Mouse (Mus musculus) kidney, adult 2 months (tissue): ENCODE results near the gene Zdhhc23. TPM values are rescaled to one million over a fixed set of nuclear protein-coding genes. Genes with fewer than 3 reads are reported as not detected.

ENCODE experiments used
- DNase-seq: peaks from one replicate; pipeline ENCODE4 v3.0.0; 2021
- H3K27ac ChIP-seq: fragments of 200-500 bp; 2 replicates; pipeline ENCODE4 v1.5.1; 2012; ENCODE audit warnings: low read depth, low read length, control low read depth, inconsistent platforms; ENCODE audit not compliant: insufficient read depth
- H3K27me3 ChIP-seq: fragments of 200-500 bp; replicated peaks from 2 replicates; pipeline ENCODE4 v1.6.1; 2012; ENCODE audit warnings: mild to moderate bottlenecking, moderate library complexity, low read length, inconsistent platforms; ENCODE audit not compliant: control insufficient read depth, insufficient read depth
- H3K36me3 ChIP-seq: fragments of 200-500 bp; 2 replicates; pipeline ENCODE4 v1.6.1; 2012; ENCODE audit warnings: mild to moderate bottlenecking, moderate library complexity, low read length, inconsistent platforms; ENCODE audit not compliant: control insufficient read depth, insufficient read depth
- H3K4me1 ChIP-seq: fragments of 200-500 bp; 2 replicates; pipeline ENCODE4 v1.6.1; 2011; ENCODE audit warnings: low read length; ENCODE audit not compliant: control insufficient read depth, insufficient read depth
- H3K4me3 ChIP-seq: fragments of 200-500 bp; 2 replicates; pipeline ENCODE4 v1.5.1; 2011; ENCODE audit warnings: mild to moderate bottlenecking, low read depth, low read length, control low read depth; ENCODE audit not compliant: insufficient read depth
- CTCF ChIP-seq: fragments of 200-500 bp; conservative IDR thresholded peaks from 2 replicates; pipeline ENCODE4 v1.5.1; 2011; ENCODE audit warnings: low read depth, mild to moderate bottlenecking, control low read depth, low read length, moderate library complexity, mixed read lengths; ENCODE audit not compliant: insufficient read depth, insufficient read length
- POLR2A ChIP-seq: fragments of 200-500 bp; IDR thresholded peaks from one replicate; pipeline ENCODE4 v1.6.1; 2011; ENCODE audit warnings: low read depth, low read length, control low read depth
- WGBS: fragments of 180-500 bp; shearing (Covaris S2); methylation state at CpG from one replicate; pipeline ENCODE4 v1.1.7; 2018; 5-methylcytosine and 5-hydroxymethylcytosine counted together
- polyA plus RNA-seq: library from polyadenylated mRNA; depleted of rRNA; stranded (reverse); fragments of >200 nt; gene quantifications from 2 replicates; pipeline ENCODE4 v1.2.3, GENCODE M21; 2012; rRNA removed

Gene Zdhhc23
- polyA plus RNA-seq: 2.4 and 2.5 TPM in 2 replicates

GRCm38 (mm10) chr16:43979328-43980109 is at the start of gene Zdhhc23:
TSS of gene Zdhhc23 (minus strand) at chr16:43979791.
- H3K4me3 ChIP-seq: peak within 1 kb of the TSS; percentile 64
- no peaks in the 10 kb centered on the region for H3K36me3 ChIP-seq
- no peaks in the 10 kb centered on the region for H3K4me1 ChIP-seq
- no peaks in the 10 kb centered on the region for H3K27me3 ChIP-seq
- WGBS: 1% methylated on average over 102 of the region's 103 CpGs
- TF ChIP-seq POLR2A (no peak), CTCF (no peak)
- DNase-seq: peak; percentile 58
- 0 out of 2 replicates have a peak within 1 kb of the TSS, but pooled peaks have one; percentile 27 for H3K27ac ChIP-seq

DNA sequence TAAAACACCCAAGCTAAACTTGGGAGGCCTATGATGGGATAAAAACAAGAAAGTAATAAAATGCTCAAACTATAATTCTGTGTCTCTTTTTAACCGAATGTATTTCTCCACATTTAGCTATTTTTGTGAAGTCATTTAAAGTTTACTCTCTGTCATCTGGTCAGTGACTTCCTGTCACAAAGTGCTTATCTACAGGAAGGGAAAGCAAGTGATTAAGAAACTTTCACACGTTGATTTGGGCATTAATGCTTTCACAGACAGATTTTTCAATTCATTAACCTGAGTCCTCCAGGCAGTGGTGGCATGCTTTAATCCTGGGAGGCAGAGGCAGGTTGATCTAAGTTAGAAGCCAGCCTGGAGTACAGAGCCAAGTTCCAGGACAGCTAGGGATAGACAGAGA is 49.7 kb upstream of the Zdhhc23 start:
- Histone ChIP-seq H3K27me3 (no peaks in the 10 kb centered on the region), H3K36me3 (no peaks in the 10 kb centered on the region), H3K4me3 (no peak overlapping the region), H3K27ac (no peak overlapping the region), H3K4me1 (peaks cover 5% of the 10 kb centered on the region; the same call in 1 of the 2 replicates)
- WGBS: 41% methylated on average over 2 of the region's 2 CpGs
- TF ChIP-seq POLR2A: no peak
- TF ChIP-seq CTCF: no peak
- DNase-seq: no peak

- 84% methylated on average over 9 of the region's 9 CpGs for WGBS
- Histone ChIP-seq H3K27ac (no peak overlapping the region), H3K36me3 (no peaks in the 10 kb centered on the region), H3K4me1 (peaks cover 5% of the 10 kb centered on the region; the same call in 1 of the 2 replicates), H3K4me3 (no peak overlapping the region), H3K27me3 (no peaks in the 10 kb centered on the region)
- no peak for DNase-seq
- TF ChIP-seq POLR2A (no peak), CTCF (no peak)
These were observed 47.2 kb upstream of the Zdhhc23 start for GRCm38 (mm10) chr16:44026822-44027221.

DNA sequence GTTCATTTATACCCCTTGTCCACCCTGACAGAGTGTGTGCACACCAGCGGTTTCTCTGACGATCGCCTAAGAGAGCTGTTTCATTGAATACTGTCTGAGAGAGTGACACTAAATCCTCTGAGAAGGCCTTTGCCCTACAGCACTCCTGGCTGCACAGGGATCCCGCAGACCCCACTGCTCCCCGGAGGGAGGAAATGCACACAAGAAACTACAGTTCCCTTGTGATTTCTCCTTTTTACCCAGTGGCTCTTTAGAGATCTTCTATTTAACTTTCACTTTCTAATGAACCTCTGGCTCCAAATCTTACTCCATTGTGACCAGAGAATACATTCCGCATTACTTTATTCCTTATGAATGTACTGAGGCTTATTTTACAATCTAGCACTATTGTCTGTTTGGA is 46.6 kb upstream of the Zdhhc23 start:
- WGBS: 25% methylated on average over 6 of the region's 6 CpGs
- TF ChIP-seq CTCF (no peak), POLR2A (no peak)
- H3K27ac ChIP-seq: no peak overlapping the region
- H3K27me3 ChIP-seq: no peaks in the 10 kb centered on the region
- no peak for DNase-seq
- 0 out of 2 replicates have a peak overlapping the region, but pooled peaks have one; percentile 28 for H3K4me3 ChIP-seq
- no peaks in the 10 kb centered on the region for H3K36me3 ChIP-seq
- peaks cover 5% of the 10 kb centered on the region; the same call in 1 of the 2 replicates for H3K4me1 ChIP-seq

DNA sequence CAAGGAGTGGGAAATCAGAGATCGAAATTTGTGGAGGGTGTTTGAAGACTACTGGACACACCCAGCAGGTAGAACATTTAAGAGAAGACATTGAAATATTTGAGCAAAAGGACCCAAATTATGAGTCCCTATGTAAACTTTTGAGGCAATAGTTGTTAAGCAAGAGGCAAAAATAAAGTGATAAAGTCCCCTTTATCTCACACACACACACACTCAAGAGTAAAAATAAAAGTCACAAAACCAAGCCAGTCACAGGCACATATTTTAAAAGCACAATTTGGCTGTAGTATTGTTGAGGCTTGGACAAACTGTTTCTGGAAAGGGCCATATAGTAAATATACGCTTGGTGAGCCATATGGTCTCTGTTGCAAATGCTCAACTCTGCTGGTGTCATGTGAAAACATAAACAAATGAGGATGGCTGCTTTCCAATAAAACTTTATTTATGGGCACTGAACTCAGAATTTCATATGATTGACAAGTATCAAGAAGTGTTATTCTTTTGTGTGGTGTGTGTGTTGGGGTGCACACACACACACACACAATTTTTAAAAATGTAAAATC is 39.5 kb upstream of the Zdhhc23 start:
- Histone ChIP-seq H3K27ac (no peak overlapping the region), H3K36me3 (no peaks in the 10 kb centered on the region), H3K4me3 (no peak overlapping the region), H3K27me3 (no peaks in the 10 kb centered on the region), H3K4me1 (no peaks in the 10 kb centered on the region)
- no peak for DNase-seq
- TF ChIP-seq CTCF (no peak), POLR2A (no peak)
- WGBS: 84% methylated on average over 2 of the region's 2 CpGs

- DNase-seq: no peak
- no peak overlapping the region for H3K27ac ChIP-seq
- WGBS: 71% methylated on average over 7 of the region's 7 CpGs
These were observed 38.8 kb upstream of the Zdhhc23 start for GRCm38 (mm10) chr16:44018372-44018771.

DNA sequence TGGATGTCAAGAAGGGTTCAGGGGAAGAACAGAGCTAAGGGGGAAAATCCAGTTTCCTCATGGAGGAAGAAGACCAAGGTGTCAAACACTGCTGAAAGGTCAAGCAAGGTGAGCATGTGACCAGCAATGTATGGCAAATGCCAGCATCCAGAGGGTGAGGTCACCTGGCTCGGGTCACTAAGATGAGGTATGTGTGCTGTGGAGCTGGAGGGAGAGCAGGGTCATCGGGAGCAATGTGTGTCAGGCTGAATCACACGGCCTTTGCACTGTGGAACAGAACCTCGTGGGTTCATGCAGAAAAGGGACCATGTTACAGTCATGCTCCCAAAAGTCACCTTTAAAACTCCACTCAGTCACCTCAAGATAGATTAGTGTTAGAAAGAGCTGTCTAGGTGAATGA is 38.1 kb upstream of the Zdhhc23 start:
- Histone ChIP-seq H3K4me1 (no peaks in the 10 kb centered on the region), H3K4me3 (no peak overlapping the region), H3K27ac (no peak overlapping the region), H3K36me3 (no peaks in the 10 kb centered on the region), H3K27me3 (no peaks in the 10 kb centered on the region)
- no peak for DNase-seq
- 77% methylated on average over 4 of the region's 4 CpGs for WGBS
- no peak for TF ChIP-seq POLR2A
- TF ChIP-seq CTCF: no peak

More at GRCm38 (mm10) chr16:44018372-44018771, 38.8 kb upstream of the Zdhhc23 start:
- no peaks in the 10 kb centered on the region for H3K4me1 ChIP-seq
- TF ChIP-seq POLR2A (no peak), CTCF (no peak)
- H3K4me3 ChIP-seq: no peak overlapping the region
- H3K36me3 ChIP-seq: no peaks in the 10 kb centered on the region
- H3K27me3 ChIP-seq: no peaks in the 10 kb centered on the region
